25 mouse cellular contexts compared by ENCODE assay signal in the genomic region with DNA sequence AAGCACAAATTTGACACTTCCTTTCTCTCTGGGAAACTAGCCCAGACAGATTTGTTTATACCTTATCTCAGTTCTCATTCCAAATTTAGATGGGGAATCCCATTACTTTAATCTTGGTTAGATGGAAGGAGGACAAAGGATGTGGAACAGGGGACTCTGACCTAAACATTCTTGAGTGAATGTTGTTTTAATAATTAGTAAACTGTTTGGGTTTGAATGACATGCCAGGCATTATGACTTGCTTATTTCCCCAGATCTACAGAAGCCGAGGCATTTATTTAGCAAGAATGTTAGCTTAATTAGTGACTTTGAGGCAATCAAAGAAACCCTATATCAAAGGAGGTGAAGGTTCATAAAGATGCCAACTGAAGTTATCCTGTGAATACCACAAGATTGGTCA.
"Had no signal": no experiment of that assay in that cellular context is flagged by ENCODE, and none has a peak within 500 bp of the region (broad histone marks: within the 10 kb centered on the region; RNA-seq: fewer than 3 reads in every experiment).

No protein-coding gene starts in this region.

- H3K9me3 ChIP-seq: heart, embryonic 13.5 days; heart, embryonic 15.5 days; hindbrain, embryonic 13.5 days; hindbrain, embryonic 15.5 days; kidney, embryonic 15.5 days; limb, embryonic 13.5 days had no signal

- H3K9ac ChIP-seq: forebrain, postnatal 0 days; heart, embryonic 13.5 days; heart, embryonic 15.5 days; hindbrain, embryonic 13.5 days; hindbrain, embryonic 15.5 days; kidney, embryonic 15.5 days; limb, embryonic 13.5 days had no signal

- ATAC-seq: forebrain, postnatal 0 days; hindbrain, postnatal 0 days; intestine, embryonic 16.5 days had no signal

- H3K4me1 ChIP-seq: heart, embryonic 13.5 days; heart, embryonic 15.5 days; hindbrain, embryonic 13.5 days; hindbrain, embryonic 15.5 days; kidney, embryonic 15.5 days; limb, embryonic 13.5 days had no signal

- H3K4me3 ChIP-seq: heart, adult 2 months; heart, embryonic 13.5 days; heart, embryonic 15.5 days; hindbrain, embryonic 13.5 days; hindbrain, embryonic 15.5 days; kidney, embryonic 15.5 days; limb, embryonic 13.5 days had no signal

- DNase-seq: forebrain, postnatal 0 days; gastrocnemius, postnatal 14 days; gastrocnemius, postnatal 36 days; heart, adult 11 months; heart, adult 2 months; heart, postnatal 14 days; heart, postnatal 36 days; kidney, adult 11 months; kidney, adult 2 months; kidney, adult 9 months; kidney, postnatal 14 days; kidney, postnatal 36 days; layer of hippocampus, adult 9-11 months; layer of hippocampus, postnatal 36 days; left cerebral cortex, postnatal 4 days had no signal

- H3K36me3 ChIP-seq: heart, embryonic 13.5 days; heart, embryonic 15.5 days; hindbrain, embryonic 13.5 days; hindbrain, embryonic 15.5 days; kidney, embryonic 15.5 days; limb, embryonic 13.5 days had no signal

- H3K27me3 ChIP-seq: heart, embryonic 13.5 days; heart, embryonic 15.5 days; hindbrain, embryonic 13.5 days; hindbrain, embryonic 15.5 days; kidney, embryonic 15.5 days; limb, embryonic 13.5 days had no signal

- H3K27ac ChIP-seq: heart, adult 2 months; heart, embryonic 13.5 days; heart, embryonic 15.5 days; hindbrain, embryonic 13.5 days; hindbrain, embryonic 15.5 days; hindbrain, postnatal 0 days; kidney, embryonic 15.5 days; kidney, postnatal 0 days; limb, embryonic 13.5 days had no signal

- H3K4me2 ChIP-seq: heart, embryonic 11.5 days; heart, embryonic 13.5 days; heart, embryonic 15.5 days; hindbrain, embryonic 13.5 days; hindbrain, embryonic 15.5 days; kidney, embryonic 15.5 days; limb, embryonic 13.5 days had no signal
